Mouse (Mus musculus) liver, embryonic 13.5 days (tissue): ENCODE results near the gene Atp8a2. TPM values are rescaled to one million over a fixed set of nuclear protein-coding genes. Genes with fewer than 3 reads are reported as not detected.
A peak's percentile ranks its signal among the peaks of the same experiment; 100 is the strongest.

Experiments
- ATAC-seq: fragments of 200-750 bp; cut with Nextera tagmentation; 2 replicates; pipeline ENCODE4 v1.8.0; 2017; ENCODE audit warnings: low read depth, mild to moderate bottlenecking, moderate number of reproducible peaks, moderate library complexity
- DNase-seq: peaks from one replicate; pipeline ENCODE4 v3.0.0; 2022
- H3K27ac ChIP-seq: fragments of 300-500 bp; sonication (generic); 2 replicates; pipeline ENCODE4 v1.5.1; 2015; ENCODE audit warnings: moderate library complexity, mild to moderate bottlenecking, inconsistent platforms
- H3K27me3 ChIP-seq: fragments of 300-500 bp; sonication (generic); 2 replicates; pipeline ENCODE4 v1.6.1; 2015; ENCODE audit warnings: mild to moderate bottlenecking, inconsistent platforms
- H3K36me3 ChIP-seq: fragments of 300-500 bp; sonication (generic); 2 replicates; pipeline ENCODE4 v1.6.1; 2015; ENCODE audit warnings: mild to moderate bottlenecking, inconsistent platforms
- H3K4me1 ChIP-seq: fragments of 300-500 bp; sonication (generic); replicated peaks from 2 replicates; pipeline ENCODE4 v1.6.1; 2015; ENCODE audit warnings: inconsistent platforms
- H3K4me2 ChIP-seq: fragments of 300-500 bp; sonication (generic); 2 replicates; pipeline ENCODE4 v1.6.1; 2015; ENCODE audit warnings: inconsistent platforms, mild to moderate bottlenecking, moderate library complexity
- H3K4me3 ChIP-seq: fragments of 300-500 bp; sonication (generic); replicated peaks from 2 replicates; pipeline ENCODE4 v1.5.1; 2015; ENCODE audit warnings: mild to moderate bottlenecking, inconsistent platforms
- H3K9ac ChIP-seq: fragments of 300-500 bp; sonication (generic); 2 replicates; pipeline ENCODE4 v1.6.1; 2015; ENCODE audit warnings: mild to moderate bottlenecking, inconsistent platforms
- H3K9me3 ChIP-seq: fragments of 300-500 bp; sonication (generic); replicated peaks from 2 replicates; pipeline ENCODE4 v1.6.1; 2016; ENCODE audit warnings: inconsistent platforms
- WGBS: fragments of 180-500 bp; shearing (Covaris S2); methylation state at CpG from one replicate; pipeline ENCODE4 v1.1.7; 2015; ENCODE audit not compliant: insufficient replicate concordance; 5-methylcytosine and 5-hydroxymethylcytosine counted together
- polyA plus RNA-seq: library from polyadenylated mRNA; unstranded; fragments of >200 nt; fragmentation: Nextera tagmentation; extraction: Ambion mirVana; gene quantifications from 2 replicates; pipeline ENCODE4 v1.2.1, GENCODE M21; 2015

The Atp8a2 gene
- polyA plus RNA-seq, 1 experiment from 2014 or later, result 1.8 TPM

GRCm38 (mm10) chr14:59612920-59613625 is 583.9 kb downstream of the Atp8a2 start:
- DNase-seq (no peak), ATAC-seq (no peak)
- Histone ChIP-seq H3K27me3 (no peaks in the 10 kb centered on the region), H3K36me3 (no peaks in the 10 kb centered on the region), H3K4me3 (no peak overlapping the region), H3K9me3 (no peaks in the 10 kb centered on the region), H3K27ac (no peak overlapping the region), H3K4me1 (no peaks in the 10 kb centered on the region), H3K4me2 (no peak overlapping the region), H3K9ac (no peak overlapping the region)
- 38% methylated on average over 14 of the region's 14 CpGs for WGBS

GRCm38 (mm10) chr14:59607021-59607420 is 590.0 kb downstream of the Atp8a2 start:
- Histone ChIP-seq H3K27ac (no peak overlapping the region), H3K9me3 (no peaks in the 10 kb centered on the region), H3K27me3 (0 out of 2 replicates have a peak, but pooled peaks cover 6% of the 10 kb centered on the region), H3K4me2 (no peak overlapping the region), H3K4me3 (no peak overlapping the region), H3K9ac (no peak overlapping the region), H3K36me3 (no peaks in the 10 kb centered on the region), H3K4me1 (peaks cover 4% of the 10 kb centered on the region)
- ATAC-seq (no peak), DNase-seq (no peak)
- WGBS, result 29% methylated on average over 3 of the region's 3 CpGs

- no peak overlapping the region for H3K9ac ChIP-seq
- H3K36me3 ChIP-seq, result no peaks in the 10 kb centered on the region
- H3K27ac ChIP-seq, result no peak overlapping the region
- WGBS, result 16% methylated on average over 5 of the region's 5 CpGs
- peaks cover 4% of the 10 kb centered on the region for H3K4me1 ChIP-seq
- peaks cover 12% of the 10 kb centered on the region; the same call in 1 of the 2 replicates for H3K27me3 ChIP-seq
- H3K9me3 ChIP-seq, result no peaks in the 10 kb centered on the region
- H3K4me3 ChIP-seq, result no peak overlapping the region
- no peak for ATAC-seq
- H3K4me2 ChIP-seq, result no peak overlapping the region
- DNase-seq, result peak; percentile 39
These were observed 591.2 kb downstream of the Atp8a2 start for GRCm38 (mm10) chr14:59605671-59606353.

- Histone ChIP-seq H3K36me3 (no peaks in the 10 kb centered on the region), H3K4me3 (no peak overlapping the region), H3K4me1 (peaks cover 4% of the 10 kb centered on the region), H3K9me3 (no peaks in the 10 kb centered on the region), H3K27ac (no peak overlapping the region), H3K4me2 (no peak overlapping the region), H3K27me3 (peaks cover 12% of the 10 kb centered on the region; the same call in 1 of the 2 replicates), H3K9ac (no peak overlapping the region)
- ATAC-seq (no peak), DNase-seq (no peak)
- WGBS, result 53% methylated on average over 5 of the region's 5 CpGs
These were observed 592.9 kb downstream of the Atp8a2 start for GRCm38 (mm10) chr14:59604002-59604645.

- no peaks in the 10 kb centered on the region for H3K9me3 ChIP-seq
- ATAC-seq (peak; percentile 19; the same call in 1 of the 2 replicates), DNase-seq (no peak)
- peak overlapping the region; percentile 94 for H3K4me3 ChIP-seq
- H3K27ac ChIP-seq, result peak overlapping the region; percentile 50; the same call in 1 of the 2 replicates
- peaks cover 11% of the 10 kb centered on the region; the same call in 1 of the 2 replicates for H3K27me3 ChIP-seq
- 2% methylated on average over 8 of the region's 8 CpGs for WGBS
- peak overlapping the region; percentile 84 for H3K4me2 ChIP-seq
- peak overlapping the region; percentile 86 for H3K9ac ChIP-seq
- H3K36me3 ChIP-seq, result no peaks in the 10 kb centered on the region
- peaks cover 15% of the 10 kb centered on the region for H3K4me1 ChIP-seq
These were observed 598.7 kb downstream of the Atp8a2 start for GRCm38 (mm10) chr14:59598260-59598627.

GRCm38 (mm10) chr14:59597398-59598259 is 599.4 kb downstream of the Atp8a2 start, which contains the start of gene Cdadc1:
Gene Cdadc1 (minus strand): TSS chr14:59597959.
- peaks cover 3% of the 10 kb centered on the region; the same call in 1 of the 2 replicates for H3K36me3 ChIP-seq
- under 1% methylated on average over 46 of the region's 48 CpGs for WGBS
- peak within 1 kb of the TSS; percentile 84 for H3K4me2 ChIP-seq
- H3K4me3 ChIP-seq, result peak within 1 kb of the TSS; percentile 94
- H3K27ac ChIP-seq, result peak within 1 kb of the TSS; percentile 75
- no peaks in the 10 kb centered on the region for H3K9me3 ChIP-seq
- DNase-seq, result peak; percentile 90
- ATAC-seq, result peak; percentile 92
- H3K27me3 ChIP-seq, result peaks cover 6% of the 10 kb centered on the region; the same call in 1 of the 2 replicates
- peaks cover 15% of the 10 kb centered on the region for H3K4me1 ChIP-seq
- H3K9ac ChIP-seq, result peak within 1 kb of the TSS; percentile 86

GRCm38 (mm10) chr14:59594988-59595387 is 602.0 kb downstream of the Atp8a2 start:
- H3K27me3 ChIP-seq, result no peaks in the 10 kb centered on the region
- WGBS, result 79% methylated on average over 3 of the region's 3 CpGs

GRCm38 (mm10) chr14:59592593-59592992 is 604.4 kb downstream of the Atp8a2 start:
- no peaks in the 10 kb centered on the region for H3K9me3 ChIP-seq
- no peak overlapping the region for H3K27ac ChIP-seq
- H3K27me3 ChIP-seq, result no peaks in the 10 kb centered on the region
- H3K9ac ChIP-seq, result no peak overlapping the region
- peaks cover 11% of the 10 kb centered on the region for H3K4me1 ChIP-seq
- no peak overlapping the region for H3K4me3 ChIP-seq
- DNase-seq (no peak), ATAC-seq (no peak)
- 90% methylated on average over 3 of the region's 3 CpGs for WGBS
- H3K36me3 ChIP-seq, result peaks cover 36% of the 10 kb centered on the region
- H3K4me2 ChIP-seq, result no peak overlapping the region

More at GRCm38 (mm10) chr14:59594988-59595387, 602.0 kb downstream of the Atp8a2 start:
- no peaks in the 10 kb centered on the region for H3K9me3 ChIP-seq
- peaks cover 15% of the 10 kb centered on the region for H3K4me1 ChIP-seq
- peaks cover 18% of the 10 kb centered on the region for H3K36me3 ChIP-seq
- no peak overlapping the region for H3K27ac ChIP-seq
- no peak overlapping the region for H3K4me2 ChIP-seq
- H3K4me3 ChIP-seq, result no peak overlapping the region
- H3K9ac ChIP-seq, result no peak overlapping the region
- ATAC-seq (no peak), DNase-seq (no peak)

- Histone ChIP-seq H3K4me3 (no peak overlapping the region), H3K9me3 (no peaks in the 10 kb centered on the region), H3K27me3 (no peaks in the 10 kb centered on the region), H3K4me1 (peaks cover 7% of the 10 kb centered on the region), H3K27ac (no peak overlapping the region), H3K36me3 (peaks cover 36% of the 10 kb centered on the region), H3K9ac (no peak overlapping the region), H3K4me2 (no peak overlapping the region)
- no peak for DNase-seq
- WGBS, result 69% methylated on average over 8 of the region's 8 CpGs
- ATAC-seq, result no peak
These were observed 605.1 kb downstream of the Atp8a2 start for GRCm38 (mm10) chr14:59591901-59592300.

- Histone ChIP-seq H3K36me3 (peaks cover 49% of the 10 kb centered on the region), H3K27ac (no peak overlapping the region), H3K9me3 (no peaks in the 10 kb centered on the region), H3K4me3 (no peak overlapping the region), H3K9ac (no peak overlapping the region), H3K4me1 (no peaks in the 10 kb centered on the region), H3K27me3 (no peaks in the 10 kb centered on the region), H3K4me2 (no peak overlapping the region)
- WGBS, result 78% methylated on average over 1 of the region's 1 CpGs
- ATAC-seq, result no peak
- DNase-seq, result no peak
These were observed 606.4 kb downstream of the Atp8a2 start for GRCm38 (mm10) chr14:59590614-59591013.
